In the genomic region with DNA sequence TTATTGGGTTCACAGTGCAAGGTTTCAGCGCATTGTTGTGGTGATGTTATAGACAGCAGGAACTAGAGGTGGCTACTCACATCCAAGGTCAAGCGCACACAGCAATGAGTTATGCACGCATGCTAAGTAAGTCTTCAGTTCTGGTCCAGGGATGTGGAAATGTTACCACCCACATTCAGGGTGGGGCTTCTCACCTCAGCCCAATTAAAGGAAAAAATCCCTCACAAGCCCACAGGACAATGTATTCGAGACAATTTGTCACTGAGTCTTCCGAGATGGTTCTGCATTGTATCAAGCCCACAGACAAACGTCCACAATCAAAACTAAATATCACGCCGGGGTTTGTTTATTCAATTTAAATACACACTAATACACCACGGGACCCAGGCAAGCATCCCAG, we compare ENCODE assay signal across 8 mouse cellular contexts. TPM values are rescaled to one million over a fixed set of nuclear protein-coding genes. Genes with fewer than 3 reads are reported as not detected.
DNase-seq lines count a peak whose midpoint lies in the region; ATAC-seq and TF ChIP-seq lines count a peak whose summit lies in the region.

No protein-coding gene starts in this region.

- peak; percentile 20 for ATAC-seq in Patski
- no peak; the same call in 1 of the 2 replicates for ATAC-seq in forebrain, embryonic 14.5 days
- ATAC-seq in monocyte, adult 5-6 weeks (replicated peaks; ENCODE audit: insufficient number of reproducible peaks, low FRiP score, low TSS enrichment, poor library complexity, severe bottlenecking), result peak; percentile 25; the same call in 1 of the 2 replicates

- peak; percentile 23 for DNase-seq in kidney, adult 18-20 months
- DNase-seq in kidney, postnatal 14 days, result no peak
- DNase-seq in Patski (ENCODE audit: low read depth, low spot score), result no peak
- no peak for DNase-seq in forebrain, embryonic 14.5 days (ENCODE audit: low spot score)
- peak; percentile 7 to 38 for DNase-seq in kidney, postnatal 25 days
- DNase-seq in left cerebral cortex, adult 8-10 months (ENCODE audit: low spot score in 2 of 2), result no peak
- DNase-seq in left cerebral cortex, postnatal 36 days (ENCODE audit: low spot score in 2 of 2), result no peak

- intact Hi-C loops in left cerebral cortex, postnatal 36 days (cut with DNase I), result no loop called here

- H3K4me1 ChIP-seq in forebrain, embryonic 14.5 days (ENCODE audit: control insufficient read depth, insufficient read depth, low read length), result peaks cover 4% of the 10 kb centered on the region

- WGBS in forebrain, embryonic 14.5 days, result 80% methylated on average over 9 of the region's 9 CpGs

- H3K27ac ChIP-seq in forebrain, embryonic 14.5 days (ENCODE audit: low read depth, low read length), result no peak overlapping the region

- H3K27me3 ChIP-seq in Patski, result peaks cover 13% of the 10 kb centered on the region
- no peaks in the 10 kb centered on the region for H3K27me3 ChIP-seq in forebrain, embryonic 14.5 days (replicated peaks; ENCODE audit: control insufficient read depth, insufficient read depth, low read length)

- H3K4me3 ChIP-seq in forebrain, embryonic 14.5 days (ENCODE audit: low read depth, low read length), result peak overlapping the region; percentile 76

- peak overlapping the region; percentile 69 for H3K4me2 ChIP-seq in forebrain, embryonic 14.5 days (ENCODE audit: low read length)

- H3K36me3 ChIP-seq in forebrain, embryonic 14.5 days (ENCODE audit: control insufficient read depth, insufficient read depth, low read length), result no peaks in the 10 kb centered on the region

- POLR2A ChIA-PET in Patski (lab: Charles Lee), result no interaction called here

- CTCF ChIA-PET in Patski (lab: Charles Lee), result no interaction called here

- H3K9me3 ChIP-seq in forebrain, embryonic 14.5 days (replicated peaks; ENCODE audit: control insufficient read depth, low read length), result no peaks in the 10 kb centered on the region

- TF ChIP-seq CTCF in Patski (IDR thresholded peaks at IDR 0.05), result no peak

- in situ Hi-C loops in Patski (cut with MboI; ENCODE audit: low pct_unique_long_range_greater_than_20kb), result no loop called here

- peak overlapping the region; percentile 88; the same call in 1 of the 2 replicates for H3K9ac ChIP-seq in forebrain, embryonic 14.5 days (ENCODE audit: low read length)

RNA-seq across cellular contexts. Expression of gene Lmbrd1, which starts 0.7 kb away (rescaled TPM):
- 71.1 TPM for polyA plus RNA-seq in Patski (2021)
- 33.7 and 42.6 TPM in 2 replicates for polyA plus RNA-seq in forebrain, embryonic 14.5 days (2014; fragmentation: Nextera tagmentation; extraction: Ambion mirVana)
- total RNA-seq in monocyte, adult 5-6 weeks (2017), result 54.6 to 60.5 TPM (median 60.5 TPM) in 3 replicates
- 100 to 1,000 TPM; 135 to 148 (median 142) TPM for total RNA-seq in left cerebral cortex, adult 8-10 months (2022)
- total RNA-seq in left cerebral cortex, postnatal 36 days (2021), result 100 to 1,000 TPM; 132 to 138 TPM

Comparison
In these comparisons a context has a peak if more than half of its experiments do, and no peak if none do; other contexts are left out.
1. DNase-seq: peak in kidney, adult 18-20 months (single experiment) and kidney, postnatal 25 days (2 of 2); none in kidney, postnatal 14 days (single experiment), Patski (single experiment), forebrain, embryonic 14.5 days (single experiment), left cerebral cortex, adult 8-10 months (0 of 2) and left cerebral cortex, postnatal 36 days (0 of 2).